Mouse (Mus musculus): ENCODE data around the gene Ndufa11.

GRCm38 (mm10) chr17:56764474-56765354, 47.1 kb downstream of the Ndufa11 start, which contains the start of gene Dus3l:
- TF ChIP-seq CTCF (IDR thresholded peaks at IDR 0.05; ENCODE audit: low read depth): no peak; the same call in 1 of the 2 replicates
- TF ChIP-seq EP300 (IDR thresholded peaks at IDR 0.05; ENCODE audit: low read depth): no peak

Measured in liver, embryonic 14.5 days (tissue).